Mouse (Mus musculus) left cerebral cortex, postnatal 4 days (tissue): ENCODE measurements at regions not wholly inside any gene's neighbourhood (a gene's known extent, or its start where the extent isn't known, plus 50 kb on each side); places are given as distances from the start of the nearest gene placed in this dataset.

Experiments
- DNase-seq: peaks from one replicate; pipeline ENCODE4 v3.0.0-alpha.2; 2022
- intact Hi-C: fragments of 180-260 bp; cut with DNase I; formaldehyde crosslinking; loops from one replicate; pipeline ENCODE4 v1.15.1; 2025

DNA sequence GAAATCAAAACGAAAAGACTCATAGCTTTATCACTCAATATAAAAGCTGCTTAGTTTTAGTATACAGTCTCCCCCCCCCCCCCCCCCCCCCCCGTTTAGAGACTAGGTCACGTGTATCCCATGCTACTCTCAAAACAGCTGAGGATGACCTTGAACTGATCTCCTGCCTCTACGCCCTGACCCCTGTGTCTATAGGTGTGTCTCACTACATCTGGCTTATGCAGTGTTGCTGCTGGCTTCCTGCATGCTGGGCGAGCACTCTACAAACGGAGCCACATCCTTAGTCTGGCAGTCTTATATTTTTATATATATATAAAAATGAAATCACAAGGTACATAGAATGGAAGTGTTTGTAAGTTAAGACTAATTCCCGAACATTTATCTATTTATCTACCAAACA is 79.3 kb upstream of the Lrig1 start:
- no peak for DNase-seq
- intact Hi-C loops, result no loop called here

DNA sequence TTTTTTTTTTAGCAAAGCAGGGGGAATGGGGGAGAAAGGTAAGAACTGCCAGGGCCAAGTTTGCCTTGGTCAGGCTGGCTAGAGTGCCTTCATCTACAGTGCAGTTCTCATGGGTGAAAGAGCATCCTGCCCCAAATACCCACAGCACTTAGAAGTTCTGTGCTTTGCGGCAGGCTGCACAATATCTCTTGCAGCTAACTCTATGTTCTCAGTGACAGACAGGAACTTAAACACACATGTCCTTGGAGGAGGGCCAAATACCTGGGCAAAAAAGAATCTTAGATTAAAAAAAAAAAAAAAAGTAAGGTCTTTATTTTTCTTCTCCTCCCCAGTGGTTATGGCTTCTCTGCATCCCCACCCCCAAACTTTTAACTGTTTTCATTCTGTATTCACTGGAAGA is 78.8 kb upstream of the Lrig1 start:
- intact Hi-C loops, result no loop called here
- no peak for DNase-seq

DNA sequence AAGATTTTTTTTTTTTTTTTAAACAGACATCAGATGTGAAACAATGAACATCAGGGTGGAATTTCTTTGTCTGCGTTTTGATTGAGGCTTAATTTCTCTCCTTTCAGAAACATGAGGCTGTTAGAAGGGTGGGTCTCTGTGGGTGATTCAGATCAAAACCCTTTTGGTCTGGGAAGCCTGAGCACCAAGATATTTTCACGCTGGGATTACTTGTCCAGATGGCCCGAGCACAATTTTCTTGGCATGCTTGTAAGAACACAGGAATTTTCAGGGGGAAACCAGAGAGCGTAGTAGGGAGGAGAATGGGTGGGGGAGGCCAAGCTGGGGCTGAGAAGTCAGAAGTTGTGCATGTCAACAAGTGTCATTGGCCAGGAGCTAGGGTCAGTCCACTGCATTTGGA is 76.6 kb upstream of the Lrig1 start:
- intact Hi-C loops, result no loop called here
- no peak for DNase-seq

DNA sequence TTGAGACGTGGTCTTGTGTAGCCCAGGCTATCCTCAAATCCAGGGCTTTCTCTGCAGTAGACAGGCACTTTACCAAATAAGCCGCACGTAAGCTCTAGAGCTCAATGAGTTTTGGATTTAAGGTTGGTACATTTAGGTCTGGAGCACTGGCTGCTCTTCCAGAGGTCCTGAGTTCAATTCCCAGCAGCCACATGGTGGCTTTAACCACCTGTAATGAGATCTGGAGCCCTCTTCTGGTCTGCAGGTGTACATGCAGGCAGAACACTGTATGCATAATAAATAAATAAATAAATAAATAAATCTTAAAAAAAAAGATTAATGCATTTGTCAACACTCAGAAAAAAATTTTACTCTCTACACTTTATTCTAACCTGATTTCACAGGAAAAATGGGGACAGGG is 74.9 kb upstream of the Lrig1 start:
- intact Hi-C loops, result no loop called here
- DNase-seq, result no peak

DNA sequence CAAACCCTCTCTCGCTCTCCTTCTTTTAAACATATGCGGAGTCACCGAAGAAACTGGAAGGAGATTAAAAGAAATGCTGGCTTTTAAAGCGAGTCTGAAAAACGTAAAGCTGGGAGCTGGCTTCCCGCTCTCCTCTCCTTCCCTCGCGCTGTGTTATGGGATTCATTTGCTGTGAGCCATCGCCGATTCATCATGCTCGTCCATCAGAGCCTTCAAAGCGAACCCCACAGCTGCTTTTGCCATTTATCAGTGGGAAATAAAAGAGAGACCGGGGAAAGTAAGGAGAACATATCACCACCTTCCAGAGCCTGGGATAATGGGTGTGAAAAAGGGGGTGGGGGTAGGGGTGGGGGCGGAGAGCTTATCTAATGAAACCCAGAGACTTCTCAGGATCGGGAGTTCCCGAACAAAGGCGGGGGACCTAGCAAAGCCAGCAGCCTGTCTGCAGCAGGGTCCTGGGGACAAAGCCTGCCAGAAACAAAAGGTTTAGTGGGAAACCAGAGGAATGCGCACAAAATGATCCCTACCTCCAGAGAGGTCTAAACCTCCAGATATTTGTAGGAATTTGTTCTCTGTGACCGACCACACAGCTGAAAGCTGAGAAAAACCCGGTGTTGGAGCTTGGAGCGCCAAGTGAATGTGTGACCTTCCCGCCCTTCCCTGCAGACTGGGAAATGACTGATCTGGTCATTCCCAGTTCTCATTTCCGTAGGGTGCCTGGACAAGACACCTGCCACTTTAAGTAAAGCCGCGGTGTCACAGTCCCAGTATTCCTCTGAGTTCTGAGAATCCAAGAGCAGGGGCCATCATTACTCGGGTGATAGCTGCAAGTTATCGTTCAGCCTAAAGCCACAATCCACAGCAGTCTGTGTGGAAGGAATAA is 73.9 kb upstream of the Lrig1 start:
- intact Hi-C loops, result no loop called here
- DNase-seq, result no peak

DNA sequence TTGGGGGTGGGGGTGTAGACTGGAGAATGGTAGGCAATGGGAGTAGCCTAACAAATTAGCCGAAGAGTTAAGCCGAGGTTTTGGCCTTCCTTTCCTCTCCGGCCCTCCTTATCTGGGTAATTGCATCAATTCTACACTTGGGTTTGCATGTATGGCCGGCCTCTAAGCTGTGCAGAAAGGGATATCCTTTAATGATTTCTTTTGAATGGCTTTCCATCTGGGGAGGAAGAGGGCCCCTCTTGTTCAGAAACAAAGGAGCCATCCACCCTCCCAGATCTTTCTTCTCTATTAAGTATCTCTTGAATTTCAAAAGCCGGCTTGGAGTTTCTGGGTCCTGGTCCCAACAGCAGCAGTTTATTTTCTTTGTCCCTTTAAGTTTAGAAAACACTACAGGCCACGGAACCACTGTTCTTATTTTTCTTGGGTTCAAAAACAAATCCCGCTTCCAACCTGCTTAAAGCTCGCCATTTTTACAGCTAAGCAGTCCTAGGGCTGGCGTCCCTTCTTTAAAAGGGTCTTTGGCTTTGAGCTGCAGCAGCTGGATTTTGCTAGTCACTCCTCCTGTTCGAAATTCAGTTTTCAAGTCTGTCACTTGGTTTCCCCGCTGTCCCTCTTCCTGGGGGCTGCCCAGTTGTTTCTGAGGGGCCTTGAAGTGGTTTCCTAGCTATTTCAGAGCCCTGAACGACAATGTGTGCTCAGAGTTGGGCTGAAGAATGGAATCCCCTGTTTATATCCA is 73.1 kb upstream of the Lrig1 start:
- DNase-seq, result no peak
- intact Hi-C loops, result no loop called here

DNA sequence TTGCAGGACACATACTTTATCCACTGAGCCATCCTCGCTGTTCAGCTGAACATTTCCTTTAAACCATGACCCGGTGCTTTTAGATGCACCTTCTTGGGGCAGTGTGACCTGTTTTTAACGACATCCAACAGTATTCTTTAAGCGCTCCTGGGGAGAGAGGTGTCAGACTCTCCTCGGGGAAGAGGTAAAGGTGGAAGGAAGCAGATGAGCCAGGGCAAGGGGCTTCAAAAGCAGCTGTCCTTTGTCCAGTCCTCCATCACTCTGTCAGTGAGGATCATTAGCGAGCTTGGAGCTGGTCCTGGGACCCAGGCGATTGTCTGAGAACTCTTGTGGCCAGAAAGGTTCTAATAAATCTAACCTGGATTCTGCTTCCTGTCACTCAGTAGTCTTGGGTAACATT is 72.4 kb upstream of the Lrig1 start:
- intact Hi-C loops, result no loop called here
- DNase-seq, result no peak

DNA sequence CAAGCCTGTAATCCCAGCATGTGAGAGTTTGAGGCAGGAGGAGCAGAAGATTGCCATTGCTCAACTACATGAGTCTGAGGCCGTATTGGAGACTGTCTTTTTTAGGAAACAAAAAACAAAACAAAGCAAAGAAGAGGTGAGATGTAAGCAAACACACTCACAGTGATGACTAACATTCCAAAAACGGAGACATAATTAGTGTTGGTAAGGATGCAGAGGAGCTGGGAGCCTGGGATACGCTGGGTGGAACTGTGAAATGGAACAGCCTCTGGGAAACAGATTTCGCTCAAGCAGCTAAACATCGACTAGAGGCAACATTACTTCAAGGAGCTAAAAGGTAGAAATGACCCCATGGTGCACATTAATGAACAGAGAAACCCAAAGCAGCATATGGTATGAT is 68.3 kb upstream of the Lrig1 start:
- intact Hi-C loops, result no loop called here
- no peak for DNase-seq

DNA sequence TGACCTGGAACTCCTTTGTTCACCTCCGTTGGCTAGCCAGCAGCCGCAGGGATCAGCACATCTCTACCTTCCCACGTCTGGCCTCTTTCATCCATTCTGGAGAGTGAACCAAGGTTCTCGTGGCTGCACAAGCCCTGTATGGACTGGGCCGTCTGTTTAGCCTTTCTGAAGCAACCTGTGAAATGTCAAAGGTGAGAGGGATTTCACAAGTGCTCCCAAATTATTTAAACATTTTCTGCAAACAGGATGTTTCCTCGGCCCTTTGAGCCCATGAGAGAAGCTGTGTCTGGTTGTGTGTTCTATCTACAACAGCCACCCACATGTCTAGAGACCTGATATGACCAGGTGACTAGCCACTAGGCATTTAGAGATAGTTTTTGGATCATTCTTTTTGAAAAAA is 65.8 kb upstream of the Lrig1 start:
- DNase-seq, result no peak
- intact Hi-C loops, result no loop called here

DNA sequence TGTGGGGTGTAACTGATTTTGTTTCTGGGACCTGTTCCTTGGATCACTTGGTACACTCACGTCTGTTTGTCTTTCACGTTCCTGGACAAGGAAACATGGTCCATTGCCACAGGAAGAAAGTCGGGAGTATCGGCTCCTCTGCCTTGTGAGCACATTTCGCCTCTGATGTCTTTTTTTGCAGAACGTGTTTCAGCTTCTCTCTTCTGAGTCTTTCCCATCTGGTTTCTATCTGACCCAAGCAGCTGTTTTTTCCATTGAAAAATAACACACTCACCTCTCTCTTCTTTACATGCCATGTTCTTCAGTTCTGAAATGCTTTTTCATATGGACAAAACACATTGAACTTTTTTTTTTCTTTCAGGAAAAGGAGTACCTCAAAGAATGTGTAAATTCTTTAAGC is 61.4 kb upstream of the Lrig1 start:
- intact Hi-C loops, result no loop called here
- DNase-seq, result no peak

DNA sequence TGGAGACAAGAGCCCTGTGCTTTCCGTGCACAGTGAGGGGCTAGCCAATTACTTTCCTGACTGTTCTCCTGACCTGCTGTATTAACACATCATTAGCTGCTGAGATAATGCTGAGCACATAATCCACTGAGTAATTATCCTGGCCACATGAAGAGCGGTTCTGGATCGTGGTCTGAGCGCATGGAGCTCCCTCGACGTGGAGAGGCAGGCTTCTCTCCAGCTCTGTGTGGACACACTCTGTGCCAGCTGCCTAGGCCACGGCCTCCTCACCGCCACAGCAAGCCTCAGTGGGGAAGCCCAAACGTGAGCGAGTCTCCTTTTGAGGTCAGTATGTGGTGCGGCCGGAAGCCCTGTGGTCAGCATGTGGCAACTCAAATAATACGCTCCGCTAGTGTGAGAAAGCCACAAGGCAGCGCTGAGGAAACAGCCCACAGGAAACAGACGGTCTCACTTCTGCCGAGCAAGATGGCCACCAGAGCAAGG is 60.7 kb upstream of the Lrig1 start:
- peak; percentile 4 for DNase-seq
- intact Hi-C loops, result no loop called here

DNA sequence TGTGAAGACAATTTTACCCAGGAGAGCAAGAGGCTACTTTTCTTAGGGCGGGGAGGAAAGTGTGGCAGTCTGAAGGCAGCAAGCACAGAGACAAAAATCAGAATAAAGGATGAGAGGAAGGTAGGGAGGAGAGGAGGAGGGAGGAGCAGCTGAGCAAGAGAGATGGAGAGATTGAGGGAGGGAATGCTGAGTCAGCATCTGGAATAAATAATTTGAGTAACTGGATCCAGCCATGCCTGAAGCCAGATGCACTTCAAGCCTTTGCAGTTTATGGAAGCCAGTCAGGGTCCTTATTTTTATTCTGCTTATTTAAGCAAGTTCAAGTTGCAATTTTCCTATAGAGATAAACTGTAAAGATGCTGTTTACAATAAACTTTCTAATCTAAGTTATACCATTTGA is 59.7 kb upstream of the Lrig1 start:
- intact Hi-C loops, result no loop called here
- DNase-seq, result no peak

DNA sequence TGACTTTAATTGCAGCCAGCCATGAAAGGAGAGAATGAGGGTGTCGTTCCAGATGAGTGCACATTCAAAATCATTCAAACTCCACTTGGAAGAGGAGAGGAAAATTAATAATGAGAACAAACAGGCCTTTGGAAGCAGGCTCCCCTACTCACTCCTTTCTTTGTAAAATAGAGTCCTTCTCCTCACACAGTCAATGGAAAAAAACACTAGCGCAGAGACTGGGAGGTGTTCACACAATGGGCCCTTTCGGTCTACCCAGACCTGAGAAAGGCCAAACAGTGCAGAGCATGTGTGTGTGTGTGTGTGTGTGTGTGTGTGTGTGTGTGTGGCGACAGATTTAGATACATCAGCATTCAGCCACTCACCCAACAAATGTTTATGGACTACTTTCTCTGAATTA is 56.0 kb upstream of the Lrig1 start:
- intact Hi-C loops, result no loop called here
- DNase-seq, result no peak

DNA sequence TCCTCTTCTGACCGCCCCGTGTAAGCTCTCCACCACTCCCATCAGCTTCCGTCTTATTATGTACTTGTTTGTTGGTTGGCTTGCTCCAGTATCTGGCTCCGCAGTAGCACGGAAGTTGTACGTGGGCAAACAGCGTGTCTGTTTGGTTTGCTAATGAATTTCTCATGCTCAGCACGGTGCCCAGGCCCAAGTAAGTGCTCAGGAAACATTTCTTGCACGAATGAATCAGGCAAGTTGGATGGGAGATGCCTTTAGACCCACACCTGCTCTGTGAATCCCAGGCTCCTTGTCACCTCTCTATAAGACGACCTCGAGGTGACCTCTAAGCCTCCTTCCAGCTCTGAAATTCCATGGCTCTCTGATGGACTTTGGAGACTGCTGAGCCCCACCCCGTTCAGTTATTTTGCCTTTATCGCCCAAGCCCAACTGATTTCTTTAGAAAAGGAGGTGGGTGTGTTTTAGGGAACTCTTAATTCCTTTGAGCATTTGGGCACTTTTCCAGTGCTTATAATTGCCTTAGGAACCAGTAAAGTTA is 55.4 kb upstream of the Lrig1 start:
- intact Hi-C loops, result no loop called here
- no peak for DNase-seq

DNA sequence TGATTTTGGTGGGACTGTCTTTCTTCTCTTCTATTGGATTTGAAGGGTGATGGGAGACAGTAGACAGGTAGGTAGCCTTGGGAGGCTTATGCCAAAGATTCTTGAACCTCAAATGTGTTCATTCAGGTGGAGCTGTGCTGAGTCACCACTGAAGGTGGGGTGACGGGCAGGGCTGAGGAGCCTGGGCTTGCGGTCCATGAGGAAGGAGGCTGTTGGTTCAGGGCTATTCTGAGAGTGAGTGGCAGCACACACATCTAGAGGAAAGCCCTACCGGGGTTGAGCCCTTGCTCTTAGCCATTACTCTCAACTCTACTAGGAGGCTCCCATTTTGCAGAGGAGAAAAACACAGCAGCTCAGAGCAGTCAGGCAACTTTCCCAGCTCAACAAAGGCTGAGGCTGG is 54.6 kb upstream of the Lrig1 start:
- intact Hi-C loops, result no loop called here

DNA sequence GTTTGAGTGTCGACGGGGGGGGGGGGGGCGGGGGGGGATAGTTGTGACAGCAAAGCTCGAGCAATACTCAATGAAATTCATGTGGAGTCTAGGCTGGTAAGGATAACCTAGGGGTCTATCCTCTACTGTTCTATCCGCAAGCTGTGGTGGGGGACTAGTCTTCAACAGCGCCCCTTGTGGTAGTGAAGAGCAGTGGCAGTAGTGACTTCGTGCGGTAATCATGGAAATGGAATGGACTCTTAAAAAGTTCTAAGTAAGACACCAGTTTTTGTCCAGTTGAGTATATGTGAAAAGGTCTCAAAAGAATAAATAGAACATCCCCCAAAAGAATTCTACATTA is 51.1 kb upstream of the Lrig1 start:
- intact Hi-C loops, result no loop called here
- DNase-seq, result no peak

More for the DNA sequence above, 54.6 kb upstream of the Lrig1 start:
- no peak for DNase-seq

DNA sequence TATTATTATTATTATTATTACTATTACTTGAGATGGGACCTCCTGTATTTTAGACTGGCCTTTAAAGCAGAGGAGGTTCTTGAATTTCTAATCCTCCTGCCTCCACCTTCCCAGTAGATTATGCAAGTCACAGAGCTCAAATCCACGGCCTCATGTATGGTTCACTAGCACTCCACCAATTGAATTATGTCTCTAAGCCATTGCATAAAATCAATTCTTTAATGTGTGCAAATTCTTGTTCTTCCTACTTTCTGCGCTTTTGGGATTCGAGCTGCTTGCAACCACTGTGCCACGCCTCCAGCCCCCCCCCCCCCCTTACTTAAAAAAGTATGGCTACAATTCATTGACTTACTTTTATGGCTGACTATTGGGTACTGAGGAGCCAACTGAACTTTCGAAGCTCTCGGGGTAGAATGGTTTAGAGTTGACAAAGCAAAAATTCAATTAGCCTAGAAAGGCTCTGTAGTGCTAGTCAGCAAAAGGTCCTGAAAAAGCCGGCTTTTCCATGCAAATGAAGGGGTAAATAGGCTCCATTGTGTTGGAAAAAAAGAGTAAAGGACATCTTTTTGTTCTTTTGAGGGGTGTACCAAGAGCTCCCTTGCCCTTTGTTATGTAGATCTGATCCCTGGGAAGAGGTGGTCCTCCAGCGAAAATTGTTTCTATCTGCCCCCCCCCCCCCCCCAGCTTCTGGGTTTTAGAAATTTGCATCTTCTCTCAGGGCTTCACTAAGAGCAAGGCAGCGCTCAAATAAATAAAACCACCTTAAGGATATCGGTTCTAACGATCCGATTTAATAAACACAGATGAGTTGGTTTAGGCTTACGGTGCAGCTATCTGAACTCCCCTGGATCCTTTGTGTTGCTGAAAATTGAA is 50.5 kb upstream of the Lrig1 start:
- intact Hi-C loops, result no loop called here
- no peak for DNase-seq
